Mouse (Mus musculus): Measurements from ENCODE around the gene Lypd6b.

- TF ChIP-seq TAL1 (IDR thresholded peaks at IDR 0.05; ENCODE audit: low read length) (no peak), GATA1 (IDR thresholded peaks at IDR 0.05; ENCODE audit: low read length) (no peak)
Observed at GRCm38 (mm10) chr2:49745094-49745781, 42.2 kb upstream of the Lypd6b start.
